Mouse (Mus musculus): ENCODE results near the gene Spem1. TPM values are rescaled to one million over a fixed set of nuclear protein-coding genes. Genes with fewer than 3 reads are reported as not detected.

Gene Spem1
- total and polyA plus RNA-seq, 3 experiments, result not detected

- Histone ChIP-seq H3K9ac (ENCODE audit: insufficient read depth, low read depth) (no peak overlapping the region), H3K36me3 (replicated peaks in 1 of 2; ENCODE audit: control insufficient read depth in 1 of 2, insufficient read depth in 1 of 2, low read length in 1 of 2) (peaks cover 0 to 2% of the 10 kb centered on the region in 2 experiments), H3K9me3 (replicated peaks; ENCODE audit: low read length) (no peaks in the 10 kb centered on the region), H3K4me3 (replicated peaks in 1 of 3; ENCODE audit: low read depth in 2 of 3, low read length in 2 of 3, poor library complexity in 1 of 3) (no peak overlapping the region), H3K4me2 (ENCODE audit: insufficient read depth, low read depth, poor library complexity, severe bottlenecking) (no peak overlapping the region), H3K4me1 (ENCODE audit: control insufficient read depth in 1 of 2, insufficient read depth in 2 of 2) (peaks cover 10% of the 10 kb centered on the region in 2 experiments), H3K27me3 (replicated peaks) (peaks cover 57% of the 10 kb centered on the region), H3K27ac (ENCODE audit: insufficient read depth, low read depth) (no peak overlapping the region), H3K79me2 (replicated peaks; ENCODE audit: control insufficient read depth, extremely low read depth, insufficient read depth, poor library complexity, severe bottlenecking) (no peaks in the 10 kb centered on the region)
- dilution Hi-C loops (cut with MboI; ENCODE audit: extremely low pct_ligation_motif_present, extremely low pct_unique_long_range_greater_than_20kb, low sequenced_read_pairs), result no loop called here
- in situ Hi-C loops (cut with MboI; ENCODE audit: low pct_ligation_motif_present, low pct_unique_long_range_greater_than_20kb, low sequenced_read_pairs), result no loop called here
- no peak for TF ChIP-seq JUND (conservative IDR thresholded peaks at IDR 0.05; ENCODE audit: low read depth, low read length)
- no peak for TF ChIP-seq GABPA (IDR thresholded peaks at IDR 0.05; ENCODE audit: insufficient replicate concordance, low read depth, low read length)
- TF ChIP-seq MYC (IDR thresholded peaks at IDR 0.05; ENCODE audit: low read depth, low read length), result no peak
- TF ChIP-seq CHD2 (IDR thresholded peaks at IDR 0.05; ENCODE audit: low read length), result no peak
- TF ChIP-seq JUN (IDR thresholded peaks at IDR 0.05; ENCODE audit: insufficient read depth, low read depth, low read length), result no peak
- TF ChIP-seq UBTF (IDR thresholded peaks at IDR 0.05; ENCODE audit: low read depth, low read length), result no peak
- TF ChIP-seq POLR2AphosphoS2 (IDR thresholded peaks at IDR 0.05; ENCODE audit: low read depth, low read length), result no peak
- no peak for TF ChIP-seq BHLHE40 (IDR thresholded peaks at IDR 0.05; ENCODE audit: low read depth, low read length)
- no peak for TF ChIP-seq TBP (conservative IDR thresholded peaks at IDR 0.05; ENCODE audit: low read depth, low read length)
- TF ChIP-seq MEF2A (IDR thresholded peaks at IDR 0.05; ENCODE audit: borderline replicate concordance, low read depth, low read length), result no peak
- no peak for TF ChIP-seq ZKSCAN1 (IDR thresholded peaks at IDR 0.05; ENCODE audit: borderline replicate concordance, low read depth, low read length)
- no peak for TF ChIP-seq IRF4 (IDR thresholded peaks at IDR 0.05; ENCODE audit: low read depth, low read length)
- no peak for TF ChIP-seq KAT2A (IDR thresholded peaks at IDR 0.05; ENCODE audit: insufficient replicate concordance, low read length)
- TF ChIP-seq NRF1 (IDR thresholded peaks at IDR 0.05; ENCODE audit: low read depth, low read length), result no peak
- TF ChIP-seq CHD1 (IDR thresholded peaks at IDR 0.05; ENCODE audit: low read depth, low read length), result no peak
- no peak for TF ChIP-seq CTCF (conservative IDR thresholded peaks at IDR 0.05 in 1 of 2, IDR thresholded peaks at IDR 0.05 in 1 of 2; ENCODE audit: low read depth in 2 of 2, low read length in 2 of 2)
- TF ChIP-seq HCFC1 (IDR thresholded peaks at IDR 0.05; ENCODE audit: low read depth, low read length), result no peak
- no peak for TF ChIP-seq ELF1 (IDR thresholded peaks at IDR 0.05; ENCODE audit: low read depth, low read length)
- TF ChIP-seq ZNF384 (IDR thresholded peaks at IDR 0.05; ENCODE audit: low read depth, low read length), result no peak
- DNase-seq (ENCODE audit: extremely low read depth), result no peak
Observed at GRCm38 (mm10) chr11:69833554-69833953, 11.6 kb upstream of the Spem1 start.

- no peak for DNase-seq (ENCODE audit: extremely low read depth)
- Histone ChIP-seq H3K4me2 (ENCODE audit: insufficient read depth, low read depth, poor library complexity, severe bottlenecking) (no peak overlapping the region), H3K4me1 (ENCODE audit: control insufficient read depth in 1 of 2, insufficient read depth in 2 of 2) (peaks cover 1 to 3% of the 10 kb centered on the region in 2 experiments; a peak in 2 of 4 replicates), H3K36me3 (replicated peaks in 1 of 2; ENCODE audit: control insufficient read depth in 1 of 2, insufficient read depth in 1 of 2, low read length in 1 of 2) (peaks cover 0 to 5% of the 10 kb centered on the region in 2 experiments), H3K27me3 (replicated peaks) (peaks cover 35% of the 10 kb centered on the region), H3K9me3 (replicated peaks; ENCODE audit: low read length) (peaks cover 10% of the 10 kb centered on the region), H3K4me3 (replicated peaks in 1 of 3; ENCODE audit: low read depth in 2 of 3, low read length in 2 of 3, poor library complexity in 1 of 3) (no peak overlapping the region), H3K9ac (ENCODE audit: insufficient read depth, low read depth) (no peak overlapping the region), H3K27ac (ENCODE audit: insufficient read depth, low read depth) (no peak overlapping the region), H3K79me2 (replicated peaks; ENCODE audit: control insufficient read depth, extremely low read depth, insufficient read depth, poor library complexity, severe bottlenecking) (no peaks in the 10 kb centered on the region)
- dilution Hi-C loops (cut with MboI; ENCODE audit: extremely low pct_ligation_motif_present, extremely low pct_unique_long_range_greater_than_20kb, low sequenced_read_pairs), result no loop called here
- in situ Hi-C loops (cut with MboI; ENCODE audit: low pct_ligation_motif_present, low pct_unique_long_range_greater_than_20kb, low sequenced_read_pairs), result no loop called here
- no peak for TF ChIP-seq MAFK (IDR thresholded peaks at IDR 0.05; ENCODE audit: insufficient replicate concordance, low read length)
Observed at GRCm38 (mm10) chr11:69828832-69829231, 6.9 kb upstream of the Spem1 start.
